Mouse (Mus musculus) kidney, postnatal 4 days (tissue): ENCODE measurements around the gene Knop1.

Source experiments
- DNase-seq, 2 experiments: peaks; one replicate each; pipeline ENCODE4 v3.0.0; 2021; ENCODE audit warnings: mixed read lengths in 2 of 2

Gene Knop1

GRCm38 (mm10) chr7:118796838-118797237 lies 59.2 kb downstream of the Knop1 start:
- DNase-seq = no peak

- no peak for DNase-seq
Observed at GRCm38 (mm10) chr7:118795779-118796178, 60.3 kb downstream of the Knop1 start.

GRCm38 (mm10) chr7:118793899-118794298 lies 62.2 kb downstream of the Knop1 start:
- DNase-seq = no peak
